Mouse (Mus musculus) kidney, postnatal 0 days (tissue): Measurements from ENCODE around the gene L3hypdh. TPM values are rescaled to one million over a fixed set of nuclear protein-coding genes. Genes with fewer than 3 reads are reported as not detected.
A peak's percentile ranks its signal among the peaks of the same experiment; 100 is the strongest.

Experiments
- ATAC-seq: fragments of 200-750 bp; cut with Nextera tagmentation; replicated peaks from 2 replicates; pipeline ENCODE4 v1.8.0; 2017; ENCODE audit warnings: low read depth, moderate number of reproducible peaks, moderate TSS enrichment, moderate library complexity; ENCODE audit not compliant: low FRiP score
- DNase-seq: peaks from one replicate; pipeline ENCODE4 v3.0.0-alpha.2; 2016; ENCODE audit warnings: low spot score
- H3K27ac ChIP-seq: fragments of 300-500 bp; sonication (generic); 2 replicates; pipeline ENCODE4 v1.5.1; 2014; ENCODE audit warnings: mild to moderate bottlenecking
- H3K27me3 ChIP-seq: fragments of 300-500 bp; sonication (generic); 2 replicates; pipeline ENCODE4 v1.6.1; 2014; ENCODE audit warnings: low read length, mixed read lengths; ENCODE audit not compliant: insufficient read depth
- H3K36me3 ChIP-seq: fragments of 300-500 bp; sonication (generic); 2 replicates; pipeline ENCODE4 v1.6.1; 2014; ENCODE audit warnings: low read length, mixed read lengths; ENCODE audit not compliant: insufficient read depth
- H3K4me1 ChIP-seq: fragments of 300-500 bp; sonication (generic); replicated peaks from 2 replicates; pipeline ENCODE4 v1.6.1; 2014; ENCODE audit warnings: antibody characterized with exemption, low read length, mixed read lengths; ENCODE audit not compliant: insufficient read depth
- H3K4me2 ChIP-seq: fragments of 300-500 bp; sonication (generic); 2 replicates; pipeline ENCODE4 v1.6.1; 2014; ENCODE audit warnings: mild to moderate bottlenecking, low read length, moderate library complexity, mixed read lengths
- H3K4me3 ChIP-seq: fragments of 300-500 bp; sonication (generic); replicated peaks from 2 replicates; pipeline ENCODE4 v1.5.1; 2014; ENCODE audit warnings: low read depth, low read length
- H3K9ac ChIP-seq: fragments of 300-500 bp; sonication (generic); 2 replicates; pipeline ENCODE4 v1.6.1; 2014; ENCODE audit warnings: low read depth, low read length
- H3K9me3 ChIP-seq: fragments of 300-500 bp; sonication (generic); replicated peaks from 2 replicates; pipeline ENCODE4 v1.6.1; 2016; ENCODE audit warnings: low read length, inconsistent platforms, mixed read lengths
- CTCF ChIP-seq: IDR thresholded peaks from 2 replicates; pipeline ENCODE4 v1.5.1; 2016; ENCODE audit warnings: antibody characterized with exemption, low read depth, mild to moderate bottlenecking, moderate library complexity
- WGBS: fragments of 180-500 bp; shearing (Covaris S2); extraction: QIAGEN DNeasy Blood & Tissue Kit; methylation state at CpG from one replicate; pipeline ENCODE4 v1.1.7; 2014; 5-methylcytosine and 5-hydroxymethylcytosine counted together
- polyA plus RNA-seq: library from polyadenylated mRNA; unstranded; fragments of >200 nt; fragmentation: Nextera tagmentation; extraction: Ambion mirVana; gene quantifications from 2 replicates; pipeline ENCODE4 v1.2.1, GENCODE M21; 2015

Gene L3hypdh
- polyA plus RNA-seq, 1 experiment from 2014 or later, result 38.9 TPM

DNA sequence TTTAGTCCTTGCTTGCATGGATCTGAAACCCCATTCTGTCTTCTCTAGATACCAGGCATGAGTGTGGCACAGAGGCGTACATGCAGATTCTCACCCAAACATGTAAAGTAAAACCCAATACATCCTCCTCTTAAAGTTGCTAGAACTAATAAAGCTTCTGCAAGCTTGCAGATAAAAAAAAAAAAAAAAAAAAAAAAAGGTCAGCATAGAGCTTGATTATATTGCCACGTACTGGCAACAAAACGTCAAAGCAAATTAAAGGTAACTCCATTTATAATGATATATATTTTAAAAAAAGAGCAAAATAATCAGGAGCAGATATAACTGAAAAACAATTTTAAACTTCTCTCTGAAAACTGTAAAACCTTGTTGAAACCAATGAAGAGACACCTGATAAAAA, 44.0 kb downstream of the L3hypdh start:
- H3K36me3 ChIP-seq, result no peaks in the 10 kb centered on the region
- no peak overlapping the region for H3K4me3 ChIP-seq
- H3K4me2 ChIP-seq, result no peak overlapping the region
- ATAC-seq (no peak), DNase-seq (no peak)
- H3K9ac ChIP-seq, result no peak overlapping the region
- H3K27me3 ChIP-seq, result no peaks in the 10 kb centered on the region
- no peak for TF ChIP-seq CTCF
- WGBS, result 88% methylated on average over 3 of the region's 3 CpGs
- no peaks in the 10 kb centered on the region for H3K9me3 ChIP-seq
- H3K4me1 ChIP-seq, result no peaks in the 10 kb centered on the region
- H3K27ac ChIP-seq, result no peak overlapping the region

DNA sequence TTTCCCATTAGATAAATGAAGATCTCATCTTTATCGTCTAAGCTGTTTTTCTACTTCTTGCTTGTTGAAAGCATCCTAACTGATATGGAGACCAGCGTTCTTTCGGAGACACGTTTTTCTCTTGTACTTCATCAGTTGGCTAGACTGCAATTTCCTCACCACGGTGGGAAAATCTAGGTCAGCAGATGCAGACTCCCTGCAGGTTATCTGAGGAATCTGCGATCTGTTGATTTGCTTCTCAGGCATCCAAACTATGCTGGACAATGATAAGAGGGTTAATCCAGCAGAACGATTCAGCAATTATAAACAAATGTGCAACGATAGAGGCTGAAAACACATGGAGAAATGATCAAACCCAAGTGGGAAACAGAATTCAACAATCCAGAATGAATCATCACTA, 45.7 kb downstream of the L3hypdh start:
- no peaks in the 10 kb centered on the region for H3K4me1 ChIP-seq
- H3K4me2 ChIP-seq, result no peak overlapping the region
- no peak overlapping the region for H3K9ac ChIP-seq
- H3K27me3 ChIP-seq, result no peaks in the 10 kb centered on the region
- ATAC-seq, result no peak
- no peak for DNase-seq
- WGBS, result 78% methylated on average over 8 of the region's 8 CpGs
- no peak overlapping the region for H3K4me3 ChIP-seq
- H3K9me3 ChIP-seq, result no peaks in the 10 kb centered on the region
- no peak for TF ChIP-seq CTCF
- no peaks in the 10 kb centered on the region for H3K36me3 ChIP-seq
- no peak overlapping the region for H3K27ac ChIP-seq

DNA sequence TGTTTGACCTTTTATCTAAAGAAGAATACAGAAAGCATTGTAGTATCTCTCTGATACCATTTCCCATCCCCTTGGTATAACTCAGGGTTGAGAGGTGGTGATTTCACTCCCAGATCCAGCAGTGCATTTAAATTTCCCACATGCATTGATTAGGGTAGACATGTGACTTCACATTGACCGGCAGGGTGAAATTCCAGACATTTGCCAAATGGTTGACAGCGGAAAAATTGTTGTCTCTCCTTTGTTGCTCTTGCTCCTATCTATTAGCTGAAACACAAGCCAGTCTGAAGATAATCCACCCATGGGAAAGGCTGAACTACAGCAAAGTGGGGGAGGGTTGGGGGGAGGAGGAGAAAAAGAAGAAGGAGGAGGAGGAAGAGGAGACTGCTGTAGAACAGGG, 46.4 kb downstream of the L3hypdh start:
- Histone ChIP-seq H3K27me3 (no peaks in the 10 kb centered on the region), H3K9me3 (no peaks in the 10 kb centered on the region), H3K36me3 (no peaks in the 10 kb centered on the region), H3K27ac (no peak overlapping the region), H3K4me3 (no peak overlapping the region), H3K4me2 (no peak overlapping the region), H3K9ac (no peak overlapping the region), H3K4me1 (no peaks in the 10 kb centered on the region)
- TF ChIP-seq CTCF, result no peak
- ATAC-seq (no peak), DNase-seq (no peak)
- whole genome bisulfite sequencing, result 80% methylated on average over 2 of the region's 2 CpGs

DNA sequence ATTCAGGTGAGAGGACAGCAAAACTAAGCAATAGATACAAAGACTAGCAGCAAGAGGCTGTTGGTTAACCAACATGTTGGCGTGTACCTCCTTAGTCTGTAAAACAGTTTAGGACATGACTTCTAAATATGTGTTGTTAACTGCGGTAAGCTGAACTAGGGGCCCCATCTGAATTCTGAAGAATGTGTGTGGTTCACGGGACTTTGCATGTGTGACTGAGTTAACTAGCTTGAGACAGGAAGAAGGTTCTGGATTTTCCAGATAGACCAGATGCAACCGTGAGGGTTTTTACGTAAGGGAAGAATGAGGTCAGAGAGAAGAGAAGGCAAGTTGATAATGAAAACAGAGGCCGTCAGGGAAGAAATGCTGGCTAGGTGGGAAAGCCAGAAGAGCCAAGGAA, 48.2 kb downstream of the L3hypdh start:
- Histone ChIP-seq H3K9me3 (no peaks in the 10 kb centered on the region), H3K4me1 (no peaks in the 10 kb centered on the region), H3K27me3 (no peaks in the 10 kb centered on the region), H3K4me2 (no peak overlapping the region), H3K4me3 (no peak overlapping the region), H3K27ac (no peak overlapping the region), H3K36me3 (no peaks in the 10 kb centered on the region), H3K9ac (no peak overlapping the region)
- WGBS, result 81% methylated on average over 6 of the region's 6 CpGs
- no peak for TF ChIP-seq CTCF
- DNase-seq, result no peak
- no peak for ATAC-seq

DNA sequence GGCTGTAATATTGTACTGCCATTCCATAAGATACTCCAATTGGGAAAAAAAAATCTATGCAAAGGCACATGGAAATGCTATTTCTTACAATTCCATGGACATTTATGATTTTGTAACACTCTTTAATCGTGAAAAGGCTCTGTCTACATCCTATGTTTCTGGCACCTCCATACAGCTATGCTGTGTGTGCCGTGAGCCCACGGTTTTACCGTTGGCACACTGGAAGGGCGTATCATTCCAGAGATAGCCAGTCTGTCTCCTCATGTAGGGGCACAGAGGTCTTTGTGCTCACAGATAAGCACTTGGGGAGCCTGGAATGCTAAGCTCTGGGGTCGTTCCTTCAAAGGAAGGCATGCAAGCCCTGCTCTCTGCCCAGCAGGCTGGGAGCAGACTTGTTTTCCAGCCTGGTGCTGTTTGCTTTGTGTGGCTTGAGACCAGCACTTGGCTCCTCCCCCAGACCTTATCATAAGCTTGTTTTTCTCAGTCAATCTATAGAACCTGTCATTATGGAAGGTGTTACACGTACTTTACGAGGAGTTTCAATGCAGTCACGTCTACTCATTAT, 49.1 kb downstream of the L3hypdh start:
- WGBS, result 79% methylated on average over 9 of the region's 9 CpGs
- Histone ChIP-seq H3K9ac (no peak overlapping the region), H3K9me3 (no peaks in the 10 kb centered on the region), H3K4me2 (no peak overlapping the region), H3K27me3 (no peaks in the 10 kb centered on the region), H3K4me1 (no peaks in the 10 kb centered on the region), H3K27ac (no peak overlapping the region), H3K36me3 (no peaks in the 10 kb centered on the region), H3K4me3 (no peak overlapping the region)
- no peak for ATAC-seq
- DNase-seq, result no peak
- no peak for TF ChIP-seq CTCF

DNA sequence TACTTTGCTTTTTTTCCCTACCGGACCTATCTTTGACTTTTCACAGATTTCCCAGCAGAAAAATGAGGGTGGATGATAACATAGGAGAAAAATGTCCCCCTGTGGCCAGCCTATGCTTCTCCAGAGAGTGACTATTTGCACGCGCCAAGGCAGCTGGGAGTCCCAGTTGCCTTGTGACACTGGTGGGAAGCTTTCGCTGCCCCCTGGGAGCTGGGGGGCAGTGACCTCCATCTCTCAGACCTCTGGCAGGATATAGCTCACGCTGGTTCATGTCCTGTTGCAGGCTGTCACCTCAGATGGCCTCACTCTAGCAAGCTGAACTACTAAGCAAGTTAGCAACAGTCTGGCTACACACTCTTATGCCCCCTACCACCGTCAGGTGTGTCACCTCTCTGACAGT, 53.4 kb downstream of the L3hypdh start:
- DNase-seq (peak; percentile 35), ATAC-seq (no peak)
- H3K27ac ChIP-seq, result no peak overlapping the region
- TF ChIP-seq CTCF, result no peak
- H3K9me3 ChIP-seq, result no peaks in the 10 kb centered on the region
- H3K4me3 ChIP-seq, result no peak overlapping the region
- H3K36me3 ChIP-seq, result no peaks in the 10 kb centered on the region
- no peak overlapping the region for H3K4me2 ChIP-seq
- H3K9ac ChIP-seq, result no peak overlapping the region
- 71% methylated on average over 6 of the region's 6 CpGs for WGBS
- H3K27me3 ChIP-seq, result no peaks in the 10 kb centered on the region
- H3K4me1 ChIP-seq, result no peaks in the 10 kb centered on the region

DNA sequence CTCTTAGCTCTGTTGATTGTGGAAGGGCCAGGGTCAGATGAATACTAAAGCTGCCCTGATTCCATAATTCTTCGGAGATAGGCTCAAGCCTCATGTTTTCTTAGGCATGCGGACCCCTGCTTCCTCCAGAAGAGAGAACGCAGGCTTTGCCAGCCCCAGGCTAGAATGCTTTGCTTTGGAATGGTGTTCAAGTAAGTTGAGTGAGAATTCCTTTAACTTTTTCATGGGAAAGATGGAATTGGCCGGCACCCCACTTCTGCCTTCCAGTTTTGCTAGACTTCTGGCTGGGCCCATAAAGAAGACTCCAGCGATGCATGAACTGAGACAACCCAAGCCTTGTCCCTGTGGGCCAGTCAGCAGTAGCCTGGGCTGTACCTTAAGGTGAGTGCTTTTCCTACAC, 54.1 kb downstream of the L3hypdh start:
- Histone ChIP-seq H3K9me3 (no peaks in the 10 kb centered on the region), H3K27ac (peak overlapping the region; percentile 31; the same call in 1 of the 2 replicates), H3K36me3 (no peaks in the 10 kb centered on the region), H3K9ac (no peak overlapping the region), H3K4me3 (no peak overlapping the region), H3K4me2 (no peak overlapping the region), H3K27me3 (no peaks in the 10 kb centered on the region), H3K4me1 (no peaks in the 10 kb centered on the region)
- no peak for TF ChIP-seq CTCF
- 54% methylated on average over 5 of the region's 5 CpGs for whole genome bisulfite sequencing
- DNase-seq (peak; percentile 57), ATAC-seq (no peak)
